Mouse (Mus musculus) MEL (cell line): ENCODE measurements around the gene Prkd1.

Experiments
- CTCF ChIP-seq, 3 experiments: IDR thresholded peaks in 2 of 3; conservative IDR thresholded peaks in 1 of 3; 2 replicates each; pipeline ENCODE4 v1.5.1; 2011 to 2012; ENCODE audit warnings: low read length in 3 of 3, low read depth in 2 of 3, mild to moderate bottlenecking in 2 of 3, improper control_type of control experiment in 1 of 3, inconsistent platforms in 1 of 3, mixed read lengths in 1 of 3, moderate library complexity in 1 of 3; ENCODE audit not compliant: control insufficient read depth in 1 of 3, insufficient read depth in 1 of 3, poor library complexity in 1 of 3, severe bottlenecking in 1 of 3
- JUND ChIP-seq: IDR thresholded peaks from 2 replicates; pipeline ENCODE4 v1.6.1; 2011; ENCODE audit warnings: low read depth, mild to moderate bottlenecking, improper control_type of control experiment, low read length
- MAX ChIP-seq: IDR thresholded peaks from 2 replicates; pipeline ENCODE4 v1.6.1; 2011; ENCODE audit warnings: low read length, improper control_type of control experiment
- POLR2A ChIP-seq, 2 experiments: IDR thresholded peaks; 2 replicates each; pipeline ENCODE4 v1.6.1; 2011 to 2012; ENCODE audit warnings: low read length in 2 of 2, mild to moderate bottlenecking in 2 of 2, control low read depth in 1 of 2, improper control_type of control experiment in 1 of 2, low read depth in 1 of 2, moderate library complexity in 1 of 2; ENCODE audit not compliant: control insufficient read depth in 1 of 2, insufficient read depth in 1 of 2, poor library complexity in 1 of 2
- TCF12 ChIP-seq: IDR thresholded peaks from 2 replicates; pipeline ENCODE4 v1.6.1; 2014; ENCODE audit warnings: low read depth, mild to moderate bottlenecking, inconsistent platforms, low read length, improper control_type of control experiment, moderate library complexity

- TF ChIP-seq JUND: no peak
- no peak for TF ChIP-seq POLR2A (IDR thresholded peaks at IDR 0.05; ENCODE audit: control insufficient read depth in 1 of 2, insufficient read depth in 1 of 2, low read depth in 1 of 2, low read length in 2 of 2, poor library complexity in 1 of 2)
- TF ChIP-seq TCF12: no peak
- TF ChIP-seq CTCF (IDR thresholded peaks at IDR 0.05 in 2 of 3, conservative IDR thresholded peaks at IDR 0.05 in 1 of 3; ENCODE audit: control insufficient read depth in 1 of 3, insufficient read depth in 1 of 3, low read depth in 2 of 3, low read length in 3 of 3, poor library complexity in 1 of 3, severe bottlenecking in 1 of 3): no peak
- no peak for TF ChIP-seq MAX
Measured at GRCm38 (mm10) chr12:50634436-50634835, 14.5 kb downstream of the Prkd1 start.
